Mouse (Mus musculus): ENCODE measurements around the gene Gadd45gip1.

DNA sequence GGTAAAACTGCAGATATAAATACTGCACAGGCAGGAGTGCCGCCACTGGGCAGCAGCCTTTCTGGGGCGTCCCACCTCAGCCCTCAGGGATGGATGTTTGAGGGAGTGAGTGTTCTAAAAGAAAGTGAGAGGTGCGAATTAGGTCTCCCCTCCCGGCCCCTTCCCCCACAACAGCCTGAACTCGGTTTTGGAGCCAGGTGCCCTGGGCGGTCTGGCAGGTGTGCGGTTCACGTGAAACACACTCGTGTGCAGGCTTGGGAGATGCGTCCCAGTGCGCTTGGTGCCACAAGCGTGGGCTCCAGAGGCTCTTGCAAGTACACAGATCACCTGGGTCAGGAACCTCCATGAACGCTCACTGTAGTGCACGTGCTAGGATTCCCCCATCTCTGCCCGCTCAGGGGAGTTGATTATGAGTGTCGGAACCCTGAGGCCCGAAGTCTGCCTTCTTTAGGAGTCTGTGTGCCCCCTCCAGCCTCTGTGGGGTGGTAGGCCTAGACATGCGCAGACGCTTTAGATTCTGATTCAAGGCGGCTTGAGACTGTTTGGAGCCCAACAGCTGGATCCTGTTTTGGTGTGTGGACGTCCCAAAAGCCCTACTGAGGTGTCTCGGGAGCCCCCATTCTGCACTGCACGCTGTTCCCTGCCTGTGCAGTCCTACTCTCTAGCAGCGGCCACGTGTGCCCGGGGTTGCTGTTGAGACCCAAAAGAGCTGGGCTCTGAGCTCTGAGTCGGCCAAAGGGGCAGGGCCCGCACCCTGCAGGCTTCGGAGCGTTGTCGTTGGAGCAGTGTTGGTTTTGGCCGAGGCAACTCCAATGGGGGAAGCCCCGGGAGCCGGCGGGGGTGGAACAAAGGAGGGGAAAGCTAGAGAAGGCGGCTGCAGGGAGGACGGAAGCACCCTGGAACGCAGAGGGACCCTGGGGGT, 45.3 kb upstream of the Gadd45gip1 start:
- TF ChIP-seq HCFC1 (IDR thresholded peaks at IDR 0.05; ENCODE audit: borderline replicate concordance, insufficient read depth, low read length) (no peak), MAFK (IDR thresholded peaks at IDR 0.05; ENCODE audit: insufficient read depth, low read depth, low read length) (no peak), ZNF384 (IDR thresholded peaks at IDR 0.05; ENCODE audit: low read depth, low read length) (no peak), CHD2 (IDR thresholded peaks at IDR 0.05; ENCODE audit: low read depth, low read length) (no peak), ZC3H11A (IDR thresholded peaks at IDR 0.05; ENCODE audit: borderline replicate concordance, low read depth, low read length) (no peak)
